Mouse (Mus musculus) mouse embryonic stem cell (cell line): ENCODE measurements around the gene Arhgef18.

ENCODE experiments used
- in situ Hi-C, 2 experiments: fragments of 300-500 bp; cut with MboI; formaldehyde crosslinking; loops; 1 replicate in 1 of 2; 3 replicates in 1 of 2; pipeline ENCODE4 v1.14.3; 2019 to 2020; ENCODE audit warnings: low sequenced_read_pairs in 2 of 2, low pct_unique_long_range_greater_than_20kb in 1 of 2, mixed read lengths in 1 of 2; ENCODE audit not compliant: unreplicated experiment in 1 of 2

The Arhgef18 gene

GRCm38 (mm10) chr8:3429966-3430365 is 37.2 kb downstream of the Arhgef18 start:
- in situ Hi-C loops, result no loop called here

GRCm38 (mm10) chr8:3431113-3431512 is 38.3 kb downstream of the Arhgef18 start:
- in situ Hi-C loops, result no loop called here

GRCm38 (mm10) chr8:3436492-3436891 is 43.7 kb downstream of the Arhgef18 start:
- in situ Hi-C loops, result no loop called here

- in situ Hi-C loops, result no loop called here
Observed at GRCm38 (mm10) chr8:3439510-3439909, 46.7 kb downstream of the Arhgef18 start.

- in situ Hi-C loops, result no loop called here
Observed at GRCm38 (mm10) chr8:3449226-3449625, 56.4 kb downstream of the Arhgef18 start.

- in situ Hi-C loops, result no loop called here
Observed at GRCm38 (mm10) chr8:3450670-3451069, 57.9 kb downstream of the Arhgef18 start.

- in situ Hi-C loops, result no loop called here
Observed at GRCm38 (mm10) chr8:3451992-3452391, 59.2 kb downstream of the Arhgef18 start.

- in situ Hi-C loops, result no loop called here
Observed at GRCm38 (mm10) chr8:3463248-3463647, 70.4 kb downstream of the Arhgef18 start.

GRCm38 (mm10) chr8:3464309-3464708 is 71.5 kb downstream of the Arhgef18 start:
- in situ Hi-C loops, result no loop called here

- in situ Hi-C loops, result no loop called here
Observed at GRCm38 (mm10) chr8:3467006-3467885, 74.4 kb downstream of the Arhgef18 start, which contains the start of gene Pex11g. Gene Pex11g, minus strand, starts transcription at chr8:3467680.

GRCm38 (mm10) chr8:3467886-3468545 is 75.2 kb downstream of the Arhgef18 start:
- in situ Hi-C loops, result no loop called here

GRCm38 (mm10) chr8:3468838-3469237 is 76.0 kb downstream of the Arhgef18 start:
- in situ Hi-C loops, result no loop called here

- in situ Hi-C loops, result no loop called here
Observed at GRCm38 (mm10) chr8:3470562-3470961, 77.8 kb downstream of the Arhgef18 start, which contains the start of gene Tex45. Gene Tex45, plus strand, starts transcription at chr8:3470862.

GRCm38 (mm10) chr8:3475715-3476429 is 83.1 kb downstream of the Arhgef18 start:
- in situ Hi-C loops, result no loop called here

- in situ Hi-C loops, result no loop called here
Observed at GRCm38 (mm10) chr8:3480221-3480785, 87.5 kb downstream of the Arhgef18 start.

GRCm38 (mm10) chr8:3481605-3482004 is 88.8 kb downstream of the Arhgef18 start:
- in situ Hi-C loops, result no loop called here

- in situ Hi-C loops, result no loop called here
Observed at GRCm38 (mm10) chr8:3482240-3482740, 89.5 kb downstream of the Arhgef18 start.

GRCm38 (mm10) chr8:3483546-3483945 is 90.7 kb downstream of the Arhgef18 start:
- in situ Hi-C loops, result no loop called here

- in situ Hi-C loops, result no loop called here
Observed at GRCm38 (mm10) chr8:3485192-3485591, 92.4 kb downstream of the Arhgef18 start.
